Mouse (Mus musculus) spleen, adult 2 months (tissue): Measurements from ENCODE around the gene Carmil1. TPM values are rescaled to one million over a fixed set of nuclear protein-coding genes. Genes with fewer than 3 reads are reported as not detected.

ENCODE experiments used
- DNase-seq, 2 experiments: peaks; one replicate each; pipeline versions ENCODE4 v3.0.0 to v3.0.0-alpha.2; 2012 to 2021; ENCODE audit warnings: low spot score in 2 of 2, low read depth in 1 of 2
- H3K27ac ChIP-seq: fragments of 200-500 bp; 2 replicates; pipeline ENCODE4 v1.5.1; 2012; ENCODE audit warnings: low read length, inconsistent platforms; ENCODE audit not compliant: insufficient read depth
- H3K27me3 ChIP-seq: fragments of 200-500 bp; 2 replicates; pipeline ENCODE4 v1.6.1; 2012; ENCODE audit warnings: mild to moderate bottlenecking, moderate library complexity, low read length, inconsistent platforms; ENCODE audit not compliant: control insufficient read depth, insufficient read depth
- H3K36me3 ChIP-seq: fragments of 200-500 bp; 2 replicates; pipeline ENCODE4 v1.6.1; 2012; ENCODE audit warnings: mild to moderate bottlenecking, low read length, inconsistent platforms; ENCODE audit not compliant: control insufficient read depth, insufficient read depth
- H3K4me1 ChIP-seq: fragments of 200-500 bp; 2 replicates; pipeline ENCODE4 v1.6.1; 2011; ENCODE audit warnings: inconsistent platforms; ENCODE audit not compliant: control insufficient read depth, insufficient read depth, insufficient read length
- H3K4me3 ChIP-seq: fragments of 200-500 bp; 2 replicates; pipeline ENCODE4 v1.5.1; 2011; ENCODE audit warnings: mild to moderate bottlenecking, inconsistent platforms; ENCODE audit not compliant: insufficient read depth, insufficient read length; ENCODE audit errors: extremely low read depth
- CTCF ChIP-seq: fragments of 200-500 bp; IDR thresholded peaks from 2 replicates; pipeline ENCODE4 v1.5.1; 2011; ENCODE audit warnings: mild to moderate bottlenecking, inconsistent platforms; ENCODE audit not compliant: insufficient read depth, insufficient read length, insufficient replicate concordance; ENCODE audit errors: extremely low read depth
- POLR2A ChIP-seq: fragments of 200-500 bp; IDR thresholded peaks from 2 replicates; pipeline ENCODE4 v1.6.1; 2011; ENCODE audit warnings: low read depth, low read length, inconsistent platforms
- WGBS: fragments of 180-500 bp; shearing (Covaris S2); methylation state at CpG from one replicate; pipeline ENCODE4 v1.1.7; 2018; 5-methylcytosine and 5-hydroxymethylcytosine counted together
- polyA plus RNA-seq: library from polyadenylated mRNA; depleted of rRNA; stranded (reverse); fragments of >200 nt; gene quantifications from 2 replicates; pipeline ENCODE4 v1.2.3, GENCODE M21; 2012

Carmil1 gene
- polyA plus RNA-seq, 1 experiment, result 4.3 TPM

DNA sequence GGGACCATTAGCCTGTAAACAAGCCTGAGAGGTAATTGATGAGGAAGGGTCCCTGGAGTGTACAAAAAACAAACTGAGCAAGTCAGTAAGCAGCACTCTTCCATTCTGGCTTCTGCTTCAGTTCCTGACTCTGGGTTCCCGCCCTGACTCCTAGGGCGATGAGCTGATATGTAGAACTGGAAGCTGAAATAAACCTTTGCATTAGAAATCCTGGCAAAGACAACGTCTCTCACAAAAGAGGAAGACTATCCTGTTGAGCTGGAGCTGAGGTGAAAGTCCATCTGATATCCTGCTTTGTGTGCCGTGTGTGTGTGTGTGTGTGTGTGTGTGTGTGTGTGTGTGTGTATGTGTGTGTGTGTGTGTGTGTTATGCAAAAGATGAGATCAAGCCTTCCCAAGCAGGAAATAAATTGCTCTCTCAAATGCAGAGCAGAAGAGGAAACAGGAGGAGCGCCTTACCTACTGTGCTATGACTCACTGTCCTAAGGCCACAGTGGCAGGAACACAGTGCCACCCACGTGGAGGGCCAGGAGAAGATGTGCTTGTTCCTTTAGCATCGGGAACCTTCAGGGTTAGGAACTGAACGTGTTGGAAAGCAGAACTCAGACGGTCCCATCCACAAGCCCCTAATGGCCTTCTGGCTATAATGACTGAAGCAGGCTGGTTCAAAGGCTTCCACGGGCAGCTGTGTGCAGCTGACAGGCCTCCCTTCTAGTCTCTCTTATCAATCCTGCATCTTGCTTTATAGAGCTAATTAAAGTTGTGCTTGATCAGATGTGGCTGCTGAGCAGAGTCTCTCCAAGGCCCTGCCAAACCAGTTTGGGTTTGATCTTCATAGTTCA lies 19.6 kb downstream of the Carmil1 start:
- WGBS, result 60% methylated on average over 10 of the region's 10 CpGs
- H3K27ac ChIP-seq, result no peak overlapping the region
- H3K36me3 ChIP-seq, result no peaks in the 10 kb centered on the region
- no peak for DNase-seq
- no peak overlapping the region for H3K4me3 ChIP-seq
- H3K27me3 ChIP-seq, result no peaks in the 10 kb centered on the region
- TF ChIP-seq CTCF (no peak), POLR2A (no peak)
- no peaks in the 10 kb centered on the region for H3K4me1 ChIP-seq

DNA sequence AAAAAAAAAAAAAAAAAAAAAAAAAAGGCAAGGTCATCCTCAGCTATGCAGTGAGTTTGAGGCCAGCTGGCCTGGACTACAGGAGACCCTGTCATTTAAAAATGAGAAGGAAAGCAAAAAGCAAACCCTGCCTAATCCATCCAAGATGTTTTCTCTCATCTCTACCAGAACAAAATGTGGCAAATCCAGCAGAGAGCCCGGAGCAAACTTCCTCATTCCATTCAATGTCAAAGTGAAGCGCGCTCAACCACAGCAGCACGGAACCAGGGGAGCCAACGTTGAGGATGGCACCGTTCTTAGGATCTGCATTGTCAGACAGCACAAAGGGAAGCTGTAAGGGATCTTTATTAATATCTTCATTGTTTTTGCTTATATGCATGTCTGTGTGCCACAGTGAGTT lies 22.8 kb downstream of the Carmil1 start:
- 72% methylated on average over 6 of the region's 6 CpGs for WGBS
- Histone ChIP-seq H3K27ac (no peak overlapping the region), H3K36me3 (no peaks in the 10 kb centered on the region), H3K4me1 (no peaks in the 10 kb centered on the region), H3K27me3 (no peaks in the 10 kb centered on the region), H3K4me3 (no peak overlapping the region)
- TF ChIP-seq CTCF (no peak), POLR2A (no peak)
- no peak for DNase-seq

DNA sequence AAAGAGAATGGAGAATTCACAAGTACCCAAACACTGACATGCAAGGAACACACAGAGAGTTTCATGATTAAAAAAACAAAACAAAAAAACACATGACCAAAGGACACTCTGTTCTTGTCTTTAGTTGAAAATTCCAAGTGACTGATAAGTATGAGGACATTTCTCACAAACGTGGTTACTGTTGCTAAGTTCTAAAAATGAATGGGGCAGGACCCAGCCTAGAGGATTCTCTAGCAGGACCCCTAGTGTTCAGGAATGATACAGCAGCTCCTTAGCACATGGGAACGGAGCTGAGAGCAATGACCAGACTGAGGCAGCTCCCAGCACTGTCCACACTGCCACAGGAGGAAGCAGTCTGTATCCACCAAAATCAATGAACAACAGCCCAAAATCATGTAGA lies 26.6 kb downstream of the Carmil1 start:
- no peak overlapping the region for H3K27ac ChIP-seq
- H3K4me1 ChIP-seq, result no peaks in the 10 kb centered on the region
- H3K4me3 ChIP-seq, result no peak overlapping the region
- TF ChIP-seq CTCF (peak; percentile 31; the same call in 1 of the 2 replicates), POLR2A (no peak)
- H3K36me3 ChIP-seq, result no peaks in the 10 kb centered on the region
- peak in 1 of 2 experiments; percentile 30 for DNase-seq
- 3% methylated on average over 2 of the region's 2 CpGs for WGBS
- H3K27me3 ChIP-seq, result no peaks in the 10 kb centered on the region

- Histone ChIP-seq H3K27ac (no peak overlapping the region), H3K4me1 (no peaks in the 10 kb centered on the region), H3K27me3 (no peaks in the 10 kb centered on the region), H3K36me3 (no peaks in the 10 kb centered on the region), H3K4me3 (no peak overlapping the region)
- TF ChIP-seq POLR2A (no peak), CTCF (no peak)
- no peak for DNase-seq
- 90% methylated on average over 3 of the region's 3 CpGs for WGBS
Observed at GRCm38 (mm10) chr13:24253551-24253950, 27.0 kb downstream of the Carmil1 start.

GRCm38 (mm10) chr13:24251236-24251635 lies 29.4 kb downstream of the Carmil1 start:
- Histone ChIP-seq H3K4me1 (no peaks in the 10 kb centered on the region), H3K27me3 (no peaks in the 10 kb centered on the region), H3K4me3 (no peak overlapping the region), H3K36me3 (no peaks in the 10 kb centered on the region), H3K27ac (no peak overlapping the region)
- no peak for DNase-seq
- no peak for TF ChIP-seq POLR2A
- 94% methylated on average over 7 of the region's 7 CpGs for WGBS

DNA sequence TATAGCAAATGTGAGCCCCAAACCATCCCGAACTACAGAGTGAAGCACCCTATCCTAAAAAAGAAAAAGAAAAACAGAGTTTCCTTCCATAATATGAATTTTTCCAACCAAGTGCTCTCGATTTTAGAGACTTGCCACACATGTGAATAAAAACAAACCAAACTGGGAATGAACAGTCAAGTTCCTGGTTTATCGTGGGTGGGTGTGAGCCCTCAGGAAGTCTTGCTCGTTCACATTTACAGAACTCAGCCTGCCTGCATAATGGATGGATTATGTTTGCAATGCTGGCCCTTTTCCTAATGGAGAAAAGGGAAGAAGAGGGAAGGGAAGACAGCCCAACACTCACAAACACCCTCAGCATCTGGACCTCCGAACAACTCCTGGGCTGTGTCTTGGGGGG lies 32.7 kb downstream of the Carmil1 start:
- H3K4me1 ChIP-seq, result no peaks in the 10 kb centered on the region
- H3K27ac ChIP-seq, result no peak overlapping the region
- 68% methylated on average over 5 of the region's 5 CpGs for WGBS
- H3K4me3 ChIP-seq, result no peak overlapping the region
- TF ChIP-seq POLR2A (no peak), CTCF (no peak)
- H3K36me3 ChIP-seq, result no peaks in the 10 kb centered on the region
- DNase-seq, result no peak
- no peaks in the 10 kb centered on the region for H3K27me3 ChIP-seq

DNA sequence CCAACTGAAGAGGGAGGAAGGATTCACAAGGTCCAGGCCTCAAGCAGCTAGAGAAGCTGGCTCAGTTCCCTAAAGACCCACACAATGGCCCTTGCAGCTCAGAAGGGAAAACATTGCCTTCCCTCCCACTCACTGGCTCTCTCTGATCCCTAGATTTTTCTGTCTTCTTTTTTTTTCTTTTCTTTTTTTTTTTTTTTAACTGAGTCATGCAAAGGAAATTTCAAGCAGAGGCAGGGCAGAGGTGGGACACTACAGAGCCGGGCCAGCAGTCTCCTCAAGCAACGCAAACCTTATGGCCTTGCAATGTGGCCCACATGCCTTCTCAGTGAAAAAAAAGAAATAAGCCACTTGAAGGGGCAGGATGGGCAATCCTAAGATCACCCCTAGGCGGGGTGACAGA lies 33.2 kb downstream of the Carmil1 start:
- H3K27me3 ChIP-seq, result no peaks in the 10 kb centered on the region
- no peak overlapping the region for H3K4me3 ChIP-seq
- no peaks in the 10 kb centered on the region for H3K4me1 ChIP-seq
- no peaks in the 10 kb centered on the region for H3K36me3 ChIP-seq
- TF ChIP-seq POLR2A (no peak), CTCF (no peak)
- no peak for DNase-seq
- H3K27ac ChIP-seq, result no peak overlapping the region
- 82% methylated on average over 3 of the region's 3 CpGs for WGBS
